Mouse (Mus musculus): ENCODE measurements around the gene Slc39a3. TPM values are rescaled to one million over a fixed set of nuclear protein-coding genes. Genes with fewer than 3 reads are reported as not detected.

Slc39a3 gene
- total and polyA plus RNA-seq, 3 experiments = 15.6 to 19.5 TPM; not detected in 1

DNA sequence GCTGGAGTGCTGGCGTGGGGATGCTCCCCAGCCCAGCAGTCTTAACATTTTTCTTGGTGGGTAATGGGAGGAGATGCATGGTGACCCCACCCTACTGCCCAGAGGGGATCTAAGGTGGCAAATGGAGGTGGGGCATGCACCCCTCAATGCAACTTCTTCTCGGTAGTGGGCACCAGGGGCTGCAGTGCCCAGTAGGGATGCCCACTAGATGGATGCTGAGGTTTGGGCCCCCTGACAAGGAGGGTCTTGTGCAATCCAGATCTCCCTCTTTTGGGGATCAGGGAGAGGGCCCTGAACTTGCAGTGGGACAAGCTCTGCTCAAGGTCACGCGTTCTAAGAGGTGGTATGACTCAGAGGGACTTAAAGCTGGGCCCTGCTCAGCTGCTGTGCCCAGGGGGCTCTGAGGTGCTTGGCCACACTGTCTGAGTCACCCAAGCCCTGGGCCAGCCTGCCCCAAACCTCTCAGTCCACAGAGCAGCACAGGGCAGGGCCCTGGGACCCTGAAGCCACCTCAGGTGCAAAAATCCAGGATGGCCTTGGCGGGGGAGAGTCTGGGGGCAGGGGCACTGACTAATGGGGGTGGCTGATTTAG, 12.8 kb downstream of the Slc39a3 start:
- H3K9ac ChIP-seq (ENCODE audit: control insufficient read depth, low read depth, low read length, poor library complexity, severe bottlenecking) = no peak overlapping the region
- no peaks in the 10 kb centered on the region for H3K27me3 ChIP-seq (ENCODE audit: control insufficient read depth in 1 of 2, insufficient read depth in 2 of 2, low read length in 2 of 2)
- no peak overlapping the region for H3K27ac ChIP-seq (ENCODE audit: control insufficient read depth, low read depth, low read length)
- H3K36me3 ChIP-seq (ENCODE audit: control insufficient read depth in 1 of 2, insufficient read depth in 2 of 2, low read length in 2 of 2) = no peaks in the 10 kb centered on the region
- no peaks in the 10 kb centered on the region for H3K4me1 ChIP-seq (ENCODE audit: control insufficient read depth in 1 of 2, insufficient read depth in 2 of 2, low read length in 2 of 2)
- TF ChIP-seq POLR2AphosphoS2 (IDR thresholded peaks at IDR 0.05; ENCODE audit: low read length) (no peak), BHLHE40 (IDR thresholded peaks at IDR 0.05; ENCODE audit: borderline replicate concordance, low read depth, low read length) (no peak), CHD2 (IDR thresholded peaks at IDR 0.05; ENCODE audit: low read length) (no peak), ZMIZ1 (IDR thresholded peaks at IDR 0.05; ENCODE audit: low read depth, low read length) (no peak), GABPA (IDR thresholded peaks at IDR 0.05; ENCODE audit: low read depth, low read length) (no peak), EP300 (IDR thresholded peaks at IDR 0.05; ENCODE audit: low read depth in 1 of 2, low read length in 2 of 2) (no peak), ZNF384 (IDR thresholded peaks at IDR 0.05; ENCODE audit: low read depth, low read length) (no peak), MYB (IDR thresholded peaks at IDR 0.05; ENCODE audit: low read depth, low read length) (no peak), RCOR1 (IDR thresholded peaks at IDR 0.05; ENCODE audit: low read depth, low read length) (no peak), CTCF (IDR thresholded peaks at IDR 0.05 in 2 of 3, conservative IDR thresholded peaks at IDR 0.05 in 1 of 3; ENCODE audit: control insufficient read depth in 1 of 3, insufficient read depth in 1 of 3, low read depth in 2 of 3, low read length in 3 of 3, poor library complexity in 1 of 3, severe bottlenecking in 1 of 3) (no peak), TCF12 (IDR thresholded peaks at IDR 0.05; ENCODE audit: low read depth, low read length) (no peak), KAT2A (conservative IDR thresholded peaks at IDR 0.05; ENCODE audit: low read depth, low read length) (no peak), NRF1 (IDR thresholded peaks at IDR 0.05; ENCODE audit: insufficient read depth, low read depth, low read length, poor library complexity, severe bottlenecking) (no peak), E2F4 (IDR thresholded peaks at IDR 0.05; ENCODE audit: borderline replicate concordance, low read depth, low read length) (no peak), SIN3A (IDR thresholded peaks at IDR 0.05; ENCODE audit: low read length) (no peak), NELFE (IDR thresholded peaks at IDR 0.05; ENCODE audit: low read depth, low read length) (no peak), CHD1 (IDR thresholded peaks at IDR 0.05; ENCODE audit: low read depth, low read length) (no peak), USF1 (IDR thresholded peaks at IDR 0.05; ENCODE audit: low read depth, low read length) (no peak)
- DNase-seq (ENCODE audit: low read depth, low spot score) = no peak
- H3K4me3 ChIP-seq (ENCODE audit: control insufficient read depth in 1 of 2, insufficient read depth in 1 of 2, low read depth in 2 of 2, low read length in 2 of 2) = no peak overlapping the region
- H3K9me3 ChIP-seq (replicated peaks; ENCODE audit: insufficient read depth, low read length) = no peaks in the 10 kb centered on the region
- H3K79me2 ChIP-seq (ENCODE audit: control insufficient read depth, insufficient read depth, low read length, poor library complexity) = no peaks in the 10 kb centered on the region

DNA sequence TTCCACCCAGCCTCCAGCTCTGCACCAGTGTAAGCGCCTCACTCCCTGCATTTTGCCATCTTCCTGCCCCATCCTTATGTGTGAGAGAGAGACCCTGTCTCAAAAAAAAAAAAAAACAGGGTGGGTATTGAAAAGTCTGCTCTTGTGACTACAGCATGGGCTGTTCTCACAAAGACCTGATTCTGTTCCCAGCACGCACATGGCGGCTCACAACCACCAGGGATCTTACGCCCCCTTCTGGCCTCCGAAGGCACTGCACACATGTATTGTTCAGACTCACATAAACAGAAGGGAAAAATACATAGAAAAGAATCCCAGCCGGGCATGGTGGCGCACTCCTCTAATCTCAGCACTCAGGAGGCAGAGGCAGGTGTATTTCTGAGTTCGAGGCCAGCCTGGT, 14.5 kb downstream of the Slc39a3 start:
- Histone ChIP-seq H3K27ac (ENCODE audit: control insufficient read depth, low read depth, low read length) (no peak overlapping the region), H3K27me3 (ENCODE audit: control insufficient read depth in 1 of 2, insufficient read depth in 2 of 2, low read length in 2 of 2) (no peaks in the 10 kb centered on the region), H3K79me2 (ENCODE audit: control insufficient read depth, insufficient read depth, low read length, poor library complexity) (no peaks in the 10 kb centered on the region), H3K4me3 (ENCODE audit: control insufficient read depth in 1 of 2, insufficient read depth in 1 of 2, low read depth in 2 of 2, low read length in 2 of 2) (no peak overlapping the region), H3K9me3 (replicated peaks; ENCODE audit: insufficient read depth, low read length) (no peaks in the 10 kb centered on the region), H3K9ac (ENCODE audit: control insufficient read depth, low read depth, low read length, poor library complexity, severe bottlenecking) (no peak overlapping the region), H3K36me3 (ENCODE audit: control insufficient read depth in 1 of 2, insufficient read depth in 2 of 2, low read length in 2 of 2) (peaks cover 0 to 2% of the 10 kb centered on the region in 2 experiments; a peak in 1 of 4 replicates), H3K4me1 (ENCODE audit: control insufficient read depth in 1 of 2, insufficient read depth in 2 of 2, low read length in 2 of 2) (peaks cover 2 to 7% of the 10 kb centered on the region in 2 experiments; a peak in 2 of 4 replicates)
- peak; percentile 70 for DNase-seq (ENCODE audit: low read depth, low spot score)
- TF ChIP-seq UBTF (IDR thresholded peaks at IDR 0.05; ENCODE audit: borderline replicate concordance, insufficient read depth, low read depth, low read length) (no peak), SIN3A (IDR thresholded peaks at IDR 0.05; ENCODE audit: low read length) (no peak), CTCF (IDR thresholded peaks at IDR 0.05 in 2 of 3, conservative IDR thresholded peaks at IDR 0.05 in 1 of 3; ENCODE audit: control insufficient read depth in 1 of 3, insufficient read depth in 1 of 3, low read depth in 2 of 3, low read length in 3 of 3, poor library complexity in 1 of 3, severe bottlenecking in 1 of 3) (peak; percentile 68 to 69 (median 69)), ZC3H11A (IDR thresholded peaks at IDR 0.05; ENCODE audit: low read depth, low read length) (no peak; the same call in 1 of the 2 replicates), MYC (IDR thresholded peaks at IDR 0.05; ENCODE audit: low read depth, low read length) (peak; percentile 89), ELF1 (IDR thresholded peaks at IDR 0.05; ENCODE audit: low read depth, low read length) (no peak), POLR2AphosphoS5 (IDR thresholded peaks at IDR 0.05; ENCODE audit: borderline replicate concordance, low read depth, low read length) (no peak), MAX (IDR thresholded peaks at IDR 0.05; ENCODE audit: low read length) (peak; percentile 65; the same call in 1 of the 2 replicates), MXI1 (IDR thresholded peaks at IDR 0.05; ENCODE audit: low read depth, low read length) (peak; percentile 42; the same call in 1 of the 2 replicates), JUND (IDR thresholded peaks at IDR 0.05; ENCODE audit: low read depth, low read length) (no peak), CHD2 (IDR thresholded peaks at IDR 0.05; ENCODE audit: low read length) (no peak), ZNF384 (IDR thresholded peaks at IDR 0.05; ENCODE audit: low read depth, low read length) (0 out of 2 replicates have a peak, but pooled peaks have one; percentile 29), TCF12 (IDR thresholded peaks at IDR 0.05; ENCODE audit: low read depth, low read length) (no peak), TAL1 (IDR thresholded peaks at IDR 0.05; ENCODE audit: low read length) (no peak), RAD21 (IDR thresholded peaks at IDR 0.05; ENCODE audit: low read depth, low read length) (peak; percentile 41), SMC3 (IDR thresholded peaks at IDR 0.05; ENCODE audit: low read depth, low read length) (peak; percentile 50)
